Mouse (Mus musculus) heart, embryonic 11.5 days (tissue): ENCODE data around the gene Stk38. TPM values are rescaled to one million over a fixed set of nuclear protein-coding genes. Genes with fewer than 3 reads are reported as not detected.
"Not testable (repeated sequence)": the region's sequence is repeated elsewhere in the genome, so short reads cannot be mapped to it uniquely, and the experiment has no call there.

Experiments
- ATAC-seq: fragments of 200-750 bp; cut with Nextera tagmentation; replicated peaks from 2 replicates; pipeline ENCODE4 v1.8.0; 2017; ENCODE audit warnings: moderate library complexity; ENCODE audit not compliant: insufficient number of reproducible peaks, low FRiP score, low TSS enrichment
- H3K27ac ChIP-seq: fragments of 300-500 bp; sonication (generic); 2 replicates; pipeline ENCODE4 v1.5.1; 2014; ENCODE audit warnings: mild to moderate bottlenecking, low read depth, low read length
- H3K27me3 ChIP-seq: fragments of 300-500 bp; sonication (generic); 2 replicates; pipeline ENCODE4 v1.6.1; 2014; ENCODE audit warnings: mild to moderate bottlenecking, low read length, mixed read lengths; ENCODE audit not compliant: control insufficient read depth, insufficient read depth
- H3K36me3 ChIP-seq: fragments of 300-500 bp; sonication (generic); 2 replicates; pipeline ENCODE4 v1.6.1; 2014; ENCODE audit warnings: mild to moderate bottlenecking, low read length, moderate library complexity, mixed read lengths; ENCODE audit not compliant: control insufficient read depth, insufficient read depth
- H3K4me1 ChIP-seq: fragments of 300-500 bp; sonication (generic); 2 replicates; pipeline ENCODE4 v1.6.1; 2014; ENCODE audit warnings: low read length; ENCODE audit not compliant: control insufficient read depth, insufficient read depth
- H3K4me2 ChIP-seq: fragments of 300-500 bp; sonication (generic); 2 replicates; pipeline ENCODE4 v1.6.1; 2014; ENCODE audit warnings: mild to moderate bottlenecking, moderate library complexity
- H3K4me3 ChIP-seq: fragments of 300-500 bp; sonication (generic); 2 replicates; pipeline ENCODE4 v1.5.1; 2014; ENCODE audit warnings: low read depth, low read length
- H3K9ac ChIP-seq: fragments of 300-500 bp; sonication (generic); 2 replicates; pipeline ENCODE4 v1.6.1; 2014; ENCODE audit warnings: mild to moderate bottlenecking, low read depth, low read length, moderate library complexity
- H3K9me3 ChIP-seq: fragments of 300-500 bp; sonication (generic); replicated peaks from 2 replicates; pipeline ENCODE4 v1.6.1; 2016; ENCODE audit warnings: low read length; ENCODE audit not compliant: control insufficient read depth
- WGBS: fragments of 180-500 bp; shearing (Covaris S2); extraction: QIAGEN DNeasy Blood & Tissue Kit; methylation state at CpG from one replicate; pipeline ENCODE4 v1.1.7; 2014; ENCODE audit not compliant: insufficient replicate concordance; 5-methylcytosine and 5-hydroxymethylcytosine counted together
- polyA plus RNA-seq: library from polyadenylated mRNA; unstranded; fragments of >200 nt; fragmentation: Nextera tagmentation; extraction: Ambion mirVana; gene quantifications from 2 replicates; pipeline ENCODE4 v1.2.1, GENCODE M21; 2014

Gene Stk38
- polyA plus RNA-seq, 1 experiment from 2014 or later, result 92.7 TPM

- no peaks in the 10 kb centered on the region for H3K9me3 ChIP-seq
- ATAC-seq, result no peak
- WGBS, result 90% methylated on average over 6 of the region's 6 CpGs
- H3K36me3 ChIP-seq, result peaks cover 58% of the 10 kb centered on the region
- no peaks in the 10 kb centered on the region for H3K27me3 ChIP-seq
- H3K4me1 ChIP-seq, result no peaks in the 10 kb centered on the region
- H3K4me2 ChIP-seq, result no peak overlapping the region
- H3K9ac ChIP-seq, result no peak overlapping the region
- H3K27ac ChIP-seq, result no peak overlapping the region
- H3K4me3 ChIP-seq, result no peak overlapping the region
Measured at GRCm38 (mm10) chr17:29044146-29044924, 36.5 kb upstream of the Stk38 start.

GRCm38 (mm10) chr17:29043583-29043982 is 35.8 kb upstream of the Stk38 start:
- WGBS, result 89% methylated on average over 3 of the region's 3 CpGs

GRCm38 (mm10) chr17:29042569-29042968 is 34.8 kb upstream of the Stk38 start:
- H3K4me2 ChIP-seq, result no peak overlapping the region
- no peak overlapping the region for H3K9ac ChIP-seq
- H3K4me1 ChIP-seq, result no peaks in the 10 kb centered on the region
- H3K9me3 ChIP-seq, result no peaks in the 10 kb centered on the region
- H3K27ac ChIP-seq, result no peak overlapping the region
- no peaks in the 10 kb centered on the region for H3K27me3 ChIP-seq
- no peak overlapping the region for H3K4me3 ChIP-seq
- H3K36me3 ChIP-seq, result peaks cover 67% of the 10 kb centered on the region
- no peak for ATAC-seq

More at GRCm38 (mm10) chr17:29043583-29043982, 35.8 kb upstream of the Stk38 start:
- ATAC-seq, result no peak
- Histone ChIP-seq H3K36me3 (peaks cover 64% of the 10 kb centered on the region), H3K27ac (no peak overlapping the region), H3K4me2 (no peak overlapping the region), H3K9me3 (no peaks in the 10 kb centered on the region), H3K9ac (no peak overlapping the region), H3K4me1 (no peaks in the 10 kb centered on the region), H3K27me3 (no peaks in the 10 kb centered on the region), H3K4me3 (no peak overlapping the region)

- not testable (repeated sequence) for H3K27me3 ChIP-seq, H3K4me3 ChIP-seq, ATAC-seq, H3K9ac ChIP-seq, H3K4me2 ChIP-seq, H3K27ac ChIP-seq, H3K9me3 ChIP-seq, H3K4me1 ChIP-seq
- H3K36me3 ChIP-seq, result peaks cover 72% of the 10 kb centered on the region
- WGBS, result 63% methylated on average over 3 of the region's 3 CpGs
Measured at GRCm38 (mm10) chr17:29041632-29042031, 33.8 kb upstream of the Stk38 start.

- no peaks in the 10 kb centered on the region for H3K27me3 ChIP-seq
- H3K4me1 ChIP-seq, result peaks cover 11% of the 10 kb centered on the region; the same call in 1 of the 2 replicates
- H3K9me3 ChIP-seq, result no peaks in the 10 kb centered on the region
- H3K4me2 ChIP-seq, result no peak overlapping the region
- no peak overlapping the region for H3K4me3 ChIP-seq
- H3K36me3 ChIP-seq, result peaks cover 58% of the 10 kb centered on the region
- no peak overlapping the region for H3K9ac ChIP-seq
- WGBS, result 73% methylated on average over 11 of the region's 11 CpGs
- no peak for ATAC-seq
- no peak overlapping the region for H3K27ac ChIP-seq
Measured at GRCm38 (mm10) chr17:29039351-29039750, 31.6 kb upstream of the Stk38 start.

GRCm38 (mm10) chr17:29035506-29035905 is 27.7 kb upstream of the Stk38 start:
- Histone ChIP-seq H3K27ac (no peak overlapping the region), H3K4me1 (peaks cover 17% of the 10 kb centered on the region), H3K4me2 (peak overlapping the region; percentile 97), H3K4me3 (peak overlapping the region; percentile 61), H3K9me3 (no peaks in the 10 kb centered on the region), H3K27me3 (no peaks in the 10 kb centered on the region), H3K36me3 (peaks cover 37% of the 10 kb centered on the region), H3K9ac (no peak overlapping the region)
- ATAC-seq, result no peak

- ATAC-seq, result no peak
- H3K27ac ChIP-seq, result no peak overlapping the region
- H3K4me1 ChIP-seq, result peaks cover 17% of the 10 kb centered on the region
- H3K36me3 ChIP-seq, result peaks cover 25% of the 10 kb centered on the region
- no peaks in the 10 kb centered on the region for H3K9me3 ChIP-seq
- peak overlapping the region; percentile 61 for H3K4me3 ChIP-seq
- H3K9ac ChIP-seq, result peak overlapping the region; percentile 94
- H3K4me2 ChIP-seq, result peak overlapping the region; percentile 97
- no peaks in the 10 kb centered on the region for H3K27me3 ChIP-seq
Measured at GRCm38 (mm10) chr17:29034264-29034663, 26.5 kb upstream of the Stk38 start.

- ATAC-seq, result no peak
- peak overlapping the region; percentile 99 for H3K27ac ChIP-seq
- peaks cover 17% of the 10 kb centered on the region for H3K4me1 ChIP-seq
- 1% methylated on average over 6 of the region's 6 CpGs for WGBS
- no peaks in the 10 kb centered on the region for H3K9me3 ChIP-seq
- no peaks in the 10 kb centered on the region for H3K27me3 ChIP-seq
- H3K4me3 ChIP-seq, result peak overlapping the region; percentile 61
- peak overlapping the region; percentile 97 for H3K4me2 ChIP-seq
- peaks cover 20% of the 10 kb centered on the region for H3K36me3 ChIP-seq
- H3K9ac ChIP-seq, result peak overlapping the region; percentile 94
Measured at GRCm38 (mm10) chr17:29033569-29034061, 25.8 kb upstream of the Stk38 start.
